Mouse (Mus musculus) megakaryocyte, adult 5-6 weeks (primary cell): ENCODE measurements around the gene Bag2. TPM values are rescaled to one million over a fixed set of nuclear protein-coding genes. Genes with fewer than 3 reads are reported as not detected.

ENCODE experiments used
- total RNA-seq, 2 experiments: library from RNA; stranded (forward) in 1 of 2; stranded (reverse) in 1 of 2; fragments of 153-499, 151-499 nt in 1 of 2; fragments of 221-1000, 200-1000 nt in 1 of 2; gene quantifications; 2 replicates each; pipeline versions ENCODE4 v1.2.3 to v1.2.4; 2015 to 2017

The Bag2 gene
- total RNA-seq, 2 experiments from 2014 or later, result 0.49 to 1.3 TPM

Other genes starting within 250 kb of the Bag2 start
- gene Prim2, start 88.0 kb downstream of the Bag2 start, total RNA-seq (2015), result 35.7 and 45.3 TPM in 2 replicates
- gene Prim2, start 88.0 kb downstream of the Bag2 start, total RNA-seq (2017), result 48.3 and 51.7 TPM in 2 replicates
- 2.8 and 3.1 TPM in 2 replicates for gene Rab23, start 37.9 kb downstream of the Bag2 start, total RNA-seq (2015)
- gene Rab23, start 37.9 kb downstream of the Bag2 start, total RNA-seq (2017), result 1.7 and 3.0 TPM in 2 replicates
- gene Zfp451, start 56.8 kb upstream of the Bag2 start, total RNA-seq (2015), result 28.5 and 29.6 TPM in 2 replicates
- gene Zfp451, start 56.8 kb upstream of the Bag2 start, total RNA-seq (2017), result 15.4 and 16.1 TPM in 2 replicates
- gene Bend6, start 150.0 kb upstream of the Bag2 start, total RNA-seq (2015), result not detected in 2 replicates
- 0.77 TPM in 1 of 2 replicates, not detected in the other for gene Bend6, start 150.0 kb upstream of the Bag2 start, total RNA-seq (2017)
- gene Dst, start 150.4 kb upstream of the Bag2 start, total RNA-seq (2015), result 0.21 and 0.71 TPM in 2 replicates
- 0.37 and 0.73 TPM in 2 replicates for gene Dst, start 150.4 kb upstream of the Bag2 start, total RNA-seq (2017)